Mouse (Mus musculus): ENCODE measurements around the gene Fat2. TPM values are rescaled to one million over a fixed set of nuclear protein-coding genes. Genes with fewer than 3 reads are reported as not detected.

Fat2 gene
- total RNA-seq, 2 experiments from 2014 or later = 0.07 TPM

DNA sequence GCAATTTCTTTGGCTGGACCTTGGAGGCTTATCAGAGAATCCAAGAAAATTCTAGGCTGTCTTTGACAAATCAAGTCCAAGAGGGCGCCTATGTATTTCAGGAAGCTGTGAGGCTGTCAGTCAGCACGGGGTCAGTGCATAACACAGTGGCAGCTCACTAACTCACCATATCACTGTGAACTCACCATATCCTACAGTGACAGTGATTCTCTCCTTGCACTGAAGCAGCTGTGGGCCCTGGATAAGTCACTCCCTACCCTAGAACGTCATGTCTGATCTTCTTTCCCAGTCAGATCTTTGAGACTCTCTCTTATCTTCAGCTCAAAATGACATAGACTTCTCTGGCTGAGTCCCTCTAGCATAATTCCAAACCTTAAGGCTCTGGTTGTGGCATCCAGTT, 96.9 kb downstream of the Fat2 start:
- DNase-seq = no peak

DNA sequence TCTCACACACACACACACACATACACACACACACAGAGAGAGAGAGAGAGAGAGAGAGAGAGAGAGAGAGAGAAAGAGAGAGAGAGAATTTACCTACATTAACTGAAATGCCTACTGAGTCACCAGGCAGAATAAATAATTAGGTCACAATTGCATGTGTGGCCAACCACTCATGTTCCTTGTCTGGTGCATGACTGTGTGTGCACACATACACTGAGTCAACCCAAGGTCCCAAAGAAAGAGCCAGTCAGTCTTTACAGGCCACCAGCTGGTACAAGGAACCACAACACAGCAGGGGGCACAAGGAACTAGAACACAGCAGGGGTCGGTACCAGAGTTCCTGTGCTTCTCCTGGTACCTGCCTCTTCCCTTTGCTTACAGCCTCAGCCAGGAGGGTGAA, 99.5 kb downstream of the Fat2 start:
- DNase-seq = no peak

DNA sequence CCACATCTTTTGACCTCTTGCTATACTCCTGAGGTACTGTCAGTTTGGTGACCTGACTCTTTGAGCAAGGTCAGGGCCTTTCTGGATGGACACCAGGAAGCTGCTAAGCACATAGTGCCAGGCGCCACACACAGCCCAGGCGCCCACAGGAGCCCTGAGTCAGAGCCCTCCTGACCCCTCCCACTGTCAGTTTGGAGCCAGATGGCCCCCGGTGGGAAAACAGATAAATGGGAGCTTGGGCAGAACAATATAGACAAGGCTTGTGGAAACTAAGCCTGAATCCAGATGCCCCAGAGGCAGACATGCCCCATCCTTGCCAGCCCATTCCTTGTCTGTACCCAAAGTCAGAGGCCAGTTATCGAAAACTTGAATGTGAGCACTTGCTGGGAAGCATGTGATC, 101.6 kb downstream of the Fat2 start:
- no peak for DNase-seq

DNA sequence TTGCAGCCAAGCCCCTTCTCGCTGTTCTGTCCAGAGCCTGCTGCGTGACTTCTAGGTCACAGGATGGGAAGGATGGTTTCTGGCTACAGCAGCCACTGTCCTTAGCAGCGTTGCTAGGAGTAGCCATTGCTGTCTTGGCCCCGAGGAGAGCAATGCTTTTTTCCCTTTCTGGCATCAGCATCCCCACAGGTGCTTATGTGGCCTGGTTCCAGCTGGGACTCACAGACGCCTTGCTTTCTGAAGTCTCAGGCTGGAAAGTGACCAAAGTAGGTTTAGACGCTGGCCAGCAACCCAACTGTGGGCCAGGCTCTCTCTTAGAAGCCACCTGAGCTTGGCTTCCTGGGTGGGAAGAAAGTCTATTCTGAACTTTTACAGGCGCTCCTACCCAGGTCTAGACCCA, 102.1 kb downstream of the Fat2 start:
- DNase-seq = no peak

DNA sequence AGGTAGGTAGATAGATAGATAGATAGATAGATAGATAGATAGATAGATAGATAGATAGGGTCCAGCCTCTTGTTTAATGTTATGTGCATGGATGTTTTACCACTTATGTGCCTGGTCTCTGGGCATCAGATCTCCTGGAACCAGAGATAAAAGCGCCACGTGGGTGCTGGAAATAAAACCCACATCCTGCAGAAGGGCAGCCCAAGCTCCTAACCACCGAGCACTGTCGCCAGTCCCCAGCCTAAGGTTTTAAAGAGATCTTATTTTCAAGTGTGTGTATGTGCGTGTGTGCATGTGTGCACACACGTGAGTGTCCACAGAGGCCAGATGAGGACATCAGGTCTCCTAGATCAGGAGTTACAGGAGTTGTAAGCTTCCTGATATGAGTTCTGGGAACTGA, 105.3 kb downstream of the Fat2 start:
- no peak for DNase-seq

DNA sequence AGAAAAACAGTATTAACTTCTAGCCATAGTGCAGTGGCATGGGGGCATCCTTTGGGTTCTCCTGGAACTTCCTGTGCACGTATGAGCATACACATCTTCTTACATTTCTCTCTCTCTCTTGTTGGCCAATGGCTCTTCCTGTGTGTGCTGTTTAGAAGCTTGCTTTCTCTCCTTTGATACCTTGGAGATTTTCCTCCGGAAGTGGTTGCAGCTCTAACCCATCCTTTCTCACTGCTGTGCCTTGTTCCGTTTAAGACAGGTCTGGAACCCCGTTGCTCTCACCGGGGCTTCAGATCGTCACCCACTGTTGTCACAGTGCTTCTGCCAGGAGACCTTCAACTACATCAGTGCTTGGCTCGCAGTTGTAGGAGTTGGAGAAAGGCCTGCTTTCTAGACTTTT, 115.1 kb downstream of the Fat2 start:
- DNase-seq = no peak

DNA sequence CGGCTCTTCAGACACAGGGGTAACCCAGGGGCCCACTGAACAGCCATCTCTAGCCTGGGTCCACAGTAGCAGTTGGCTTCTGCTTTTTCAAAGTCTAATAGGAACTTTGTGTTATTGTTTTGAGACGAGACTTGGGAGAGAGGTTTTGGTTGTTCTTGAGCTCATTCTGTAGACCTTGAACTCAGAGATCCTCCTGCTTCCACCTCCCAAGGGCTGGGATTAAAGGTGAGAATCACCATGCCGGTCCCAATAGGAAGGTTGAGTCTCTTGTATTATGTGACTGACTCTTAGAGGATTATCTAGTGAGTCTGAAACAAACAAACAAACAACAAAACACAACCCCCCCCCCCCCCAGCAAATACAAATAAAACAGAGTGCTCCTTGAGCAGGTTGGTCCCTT, 117.9 kb downstream of the Fat2 start:
- DNase-seq = no peak

DNA sequence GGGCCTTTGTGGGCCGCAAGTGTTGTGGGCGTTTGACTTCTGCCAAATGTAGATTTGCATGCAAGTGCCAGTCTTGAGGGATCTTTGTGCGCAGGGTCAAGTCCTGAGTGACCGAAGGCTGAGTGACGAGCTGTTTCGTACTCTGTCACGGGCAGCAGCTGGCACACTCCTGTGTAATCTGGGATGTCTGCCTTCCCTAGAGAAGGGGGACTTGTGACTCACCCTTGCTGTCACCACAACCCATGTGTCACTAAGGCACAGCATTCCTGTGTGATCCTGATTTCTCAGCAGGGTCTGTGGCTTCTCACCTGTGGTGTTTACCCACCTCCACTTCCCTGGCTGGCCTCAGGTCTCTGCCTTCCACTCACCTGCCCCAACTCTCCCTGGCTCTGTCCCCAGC, 118.5 kb downstream of the Fat2 start:
- no peak for DNase-seq

DNA sequence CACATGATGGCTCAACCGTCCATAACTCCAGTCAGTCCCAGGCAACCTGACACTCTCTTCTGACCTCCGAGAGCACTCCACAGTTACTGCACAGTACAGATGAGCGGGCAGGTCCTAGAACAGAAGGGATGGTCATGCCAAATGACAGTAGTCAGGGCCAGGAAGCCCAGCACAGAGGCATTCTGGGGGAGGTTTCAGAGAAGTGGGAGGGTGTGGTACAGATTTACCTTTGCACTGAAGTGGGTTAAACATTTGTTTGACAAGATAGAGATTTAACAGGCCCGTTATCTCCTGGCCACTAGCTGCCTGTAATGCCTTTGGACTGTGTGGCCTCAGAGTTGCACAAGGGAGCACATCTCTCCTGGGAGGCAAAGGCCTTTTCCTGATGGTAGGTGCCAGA, 118.9 kb downstream of the Fat2 start:
- no peak for DNase-seq

DNA sequence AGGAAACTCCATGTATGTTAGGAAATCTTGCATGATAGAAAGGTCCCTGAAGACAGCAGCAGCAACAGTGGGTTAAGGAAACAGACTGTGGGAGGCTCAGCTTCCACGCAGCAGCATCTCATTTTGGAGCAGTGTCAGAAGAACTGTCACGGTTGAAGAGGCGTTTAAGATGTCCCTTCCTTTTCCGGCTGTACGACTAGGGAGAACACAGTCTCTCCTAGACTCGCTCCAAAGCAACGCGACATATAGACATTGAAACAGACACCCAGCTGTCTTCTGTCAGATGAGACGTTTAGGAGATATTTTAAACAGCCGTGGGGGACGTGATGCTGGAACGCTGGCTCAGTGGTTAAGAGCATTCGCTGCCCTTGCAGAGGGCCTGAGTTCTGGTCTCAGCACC, 119.5 kb downstream of the Fat2 start:
- no peak for DNase-seq

DNA sequence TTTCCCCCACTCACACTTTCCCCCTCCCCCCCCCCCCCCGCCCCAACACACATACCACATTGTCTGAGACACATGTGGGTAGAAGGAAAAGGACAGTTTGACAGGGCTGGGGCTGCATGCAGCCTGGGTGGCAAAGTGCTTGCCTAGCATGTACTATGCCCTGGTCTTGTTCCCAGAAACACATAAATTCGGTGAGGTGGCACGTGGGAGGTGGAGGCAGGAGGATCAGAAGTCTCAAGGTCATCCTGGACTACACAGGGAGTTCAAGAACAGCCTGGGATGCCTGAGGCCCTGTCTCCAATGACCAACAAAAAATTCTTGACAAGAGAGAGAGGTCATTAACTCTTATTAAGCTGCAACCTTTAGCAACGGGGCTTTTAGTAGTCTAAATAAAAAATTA, 120.3 kb downstream of the Fat2 start:
- DNase-seq = no peak

DNA sequence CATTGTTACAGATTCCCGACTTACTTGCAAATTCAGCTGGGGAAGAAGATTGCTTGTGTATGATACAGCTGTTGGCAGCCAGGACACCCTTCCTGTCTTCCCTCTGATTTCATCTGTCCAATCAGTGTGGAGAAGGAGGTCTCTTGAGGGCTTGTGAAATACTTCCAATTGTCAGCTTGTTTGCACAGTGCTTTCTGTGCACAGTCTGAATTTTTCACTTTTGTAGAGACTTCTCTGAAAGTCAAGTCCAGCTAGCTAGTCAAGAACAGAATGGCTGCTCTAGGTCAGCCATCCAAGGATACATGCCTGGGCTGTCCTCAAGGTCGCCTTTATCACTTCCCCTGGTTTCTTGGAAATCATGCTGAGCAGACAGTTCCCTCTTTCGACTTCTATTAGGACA, 121.4 kb downstream of the Fat2 start:
- DNase-seq = no peak

DNA sequence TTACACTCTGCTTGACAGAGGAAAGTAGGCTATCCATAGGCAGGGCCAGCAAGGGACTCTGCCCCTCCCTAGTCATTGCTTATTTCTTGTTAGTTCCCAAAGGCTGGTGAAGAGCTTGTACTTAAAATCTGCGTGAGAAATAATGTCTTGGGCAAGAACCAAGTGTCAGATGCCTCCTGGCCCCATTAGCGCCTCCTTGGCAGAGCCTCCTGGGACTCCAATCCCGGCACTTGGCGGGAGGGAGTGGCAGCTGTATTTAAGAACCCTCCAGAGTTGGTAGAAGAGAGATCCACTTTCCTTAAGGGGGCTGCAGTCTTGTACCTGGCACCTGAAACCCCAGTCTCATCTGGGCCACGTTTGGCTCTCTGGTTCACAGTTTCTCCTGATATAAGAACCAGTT, 122.2 kb downstream of the Fat2 start:
- peak in 1 of 2 experiments; percentile 24 for DNase-seq

DNA sequence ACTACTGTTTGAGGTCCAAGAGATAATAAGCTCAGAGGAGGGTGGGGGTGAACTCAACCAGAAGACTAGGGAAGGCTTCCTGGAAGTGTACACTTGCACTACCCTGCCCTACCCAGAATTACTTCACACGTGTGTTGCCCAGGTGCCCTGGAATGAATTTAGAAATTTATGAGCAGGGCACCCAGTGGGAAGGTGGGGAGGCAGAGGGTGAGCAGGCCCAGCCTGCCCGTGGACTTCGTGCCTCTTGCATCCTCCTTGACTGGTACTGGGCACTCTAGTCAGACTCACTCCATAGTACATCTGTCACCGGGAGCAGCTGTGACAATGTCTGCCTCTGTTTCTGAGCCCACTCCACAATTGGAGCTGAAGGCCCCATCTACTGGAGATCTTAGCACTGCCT, 122.8 kb downstream of the Fat2 start:
- no peak for DNase-seq

DNA sequence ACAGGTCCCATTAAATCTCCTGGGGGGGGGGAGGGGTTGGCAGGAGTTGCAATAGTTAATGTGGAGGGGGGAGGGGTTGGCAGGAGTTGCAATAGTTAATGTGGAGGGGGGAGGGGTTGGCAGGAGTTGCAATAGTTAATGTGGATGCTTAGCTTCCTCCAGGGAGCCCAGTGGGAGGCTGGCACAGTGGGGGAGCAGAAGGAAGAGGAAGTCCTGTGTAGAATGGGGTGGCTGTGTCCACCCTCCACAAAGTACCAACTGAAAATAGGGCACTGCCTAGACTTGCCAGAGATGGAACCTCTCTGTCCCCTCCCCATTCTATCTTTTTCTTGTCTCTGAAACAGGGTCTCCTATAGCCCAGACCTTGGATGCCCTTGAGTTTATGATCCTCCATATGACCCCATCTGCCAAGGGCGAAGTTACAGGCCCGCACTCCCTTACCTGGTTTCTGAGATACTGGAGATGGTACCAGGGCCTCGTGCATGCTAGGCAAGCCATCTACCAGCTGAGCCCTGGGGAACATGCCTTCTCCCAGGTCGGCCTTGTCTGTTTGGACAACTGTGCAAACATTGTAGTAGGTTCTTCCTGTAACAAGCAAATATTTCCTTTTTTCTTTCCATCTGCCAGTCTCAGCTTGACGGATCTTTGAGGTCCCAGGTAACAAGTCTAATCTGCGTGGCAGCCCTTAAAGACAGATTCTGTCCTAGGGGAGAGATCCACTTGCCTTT, 126.6 kb downstream of the Fat2 start:
- DNase-seq = no peak

DNA sequence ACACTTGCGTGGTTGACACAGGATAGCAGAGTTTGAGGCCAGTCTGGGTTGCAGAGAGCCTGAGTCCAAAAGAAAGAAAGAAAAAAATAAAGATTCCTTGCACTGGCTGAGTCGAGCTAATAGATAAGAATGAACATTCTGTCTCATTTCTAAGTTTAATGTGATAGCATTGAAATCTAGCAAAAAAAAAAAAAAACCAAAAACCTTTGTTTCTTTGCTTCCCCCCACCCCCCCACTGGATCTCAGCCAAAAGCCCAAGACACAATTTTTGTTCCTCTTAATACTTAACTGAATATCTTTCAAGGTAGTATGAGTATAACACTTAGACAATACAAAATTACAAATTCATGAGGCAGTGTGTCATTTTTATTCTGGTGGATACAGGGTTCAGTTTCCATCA, 127.3 kb downstream of the Fat2 start:
- DNase-seq = no peak

DNA sequence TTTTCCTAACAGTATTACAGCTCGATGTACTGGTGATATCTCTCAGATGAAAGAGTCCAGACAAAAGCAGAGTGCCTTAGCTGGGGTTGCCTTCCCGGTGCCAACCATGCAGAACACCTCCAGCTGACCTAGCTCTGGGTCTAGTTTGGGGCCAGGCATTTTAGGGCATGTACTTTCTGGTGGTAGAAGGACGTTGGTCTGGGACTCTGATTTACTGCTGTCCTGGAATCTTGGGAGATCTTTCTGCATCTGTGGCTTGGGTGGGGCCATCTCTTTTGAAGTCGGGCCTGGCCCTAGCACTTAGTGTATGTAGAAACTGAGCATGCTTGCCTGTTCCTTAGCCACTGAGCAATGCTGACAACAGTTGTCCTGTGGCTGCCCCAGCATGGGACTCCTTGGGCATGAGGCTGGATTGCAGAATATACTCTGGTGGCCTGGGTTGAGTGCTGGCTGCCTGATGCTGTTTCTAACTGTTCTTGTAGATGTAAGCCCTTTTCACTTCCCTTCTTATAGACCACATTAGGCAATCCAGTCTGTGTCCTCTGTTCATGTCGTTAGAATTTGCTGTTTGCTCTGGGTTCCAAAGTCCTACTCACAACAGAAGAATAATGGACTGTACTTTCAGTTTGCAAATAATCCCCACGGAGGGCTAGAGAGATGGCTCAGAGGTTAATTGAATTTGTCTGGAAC, 128.2 kb downstream of the Fat2 start:
- DNase-seq = no peak

DNA sequence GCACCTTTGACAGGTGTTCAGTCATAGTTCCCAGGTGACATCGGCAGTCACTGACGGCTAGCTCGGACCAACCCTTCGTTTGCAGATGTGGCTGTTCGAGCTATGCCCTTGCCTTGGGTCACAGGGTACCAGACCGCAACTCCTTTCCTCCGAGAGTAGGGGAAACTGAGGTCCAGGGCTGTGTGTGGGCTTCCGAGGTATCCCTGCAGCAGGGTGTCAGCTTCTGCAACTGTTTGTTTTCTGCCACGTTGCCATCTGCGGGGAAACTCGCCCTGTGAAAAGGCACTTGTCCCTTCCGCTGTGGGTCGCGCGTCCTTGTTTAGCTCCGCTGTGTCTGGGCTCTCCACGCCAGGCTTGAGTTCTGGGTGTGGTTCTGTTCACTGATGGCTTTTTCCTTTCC, 131.8 kb downstream of the Fat2 start:
- peak; percentile 42 to 45 for DNase-seq

DNA sequence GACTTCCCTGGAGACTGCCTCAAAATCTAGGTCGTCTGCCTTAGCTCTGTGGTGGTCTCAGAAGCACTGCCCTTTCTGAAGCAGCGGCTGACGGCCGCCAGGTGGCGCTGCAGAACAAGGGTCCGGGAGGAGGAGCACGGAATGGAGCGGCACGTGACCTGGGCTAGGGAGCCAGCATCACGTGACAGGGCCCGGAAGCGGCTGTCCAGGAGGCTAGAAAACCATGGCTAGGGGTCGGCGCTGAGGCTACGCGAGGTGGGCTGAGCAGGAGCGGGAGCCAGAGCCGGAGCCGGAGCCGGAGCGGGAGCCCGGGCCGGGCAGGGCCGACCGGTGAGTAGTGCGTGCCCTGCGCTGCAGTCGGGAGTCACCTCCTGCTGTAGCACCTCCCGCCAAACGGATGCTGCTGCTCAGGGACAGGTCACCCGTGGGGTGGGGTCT, 132.2 kb downstream of the Fat2 start, which contains the start of gene Slc36a1:
Gene Slc36a1, plus strand, starts transcription at position 192 of the 438 bp plus-strand sequence.
- peak; percentile 97 to 98 for DNase-seq

Other genes starting within 250 kb of the Fat2 start
- gene Gm2a, start 238.4 kb downstream of the Fat2 start, total RNA-seq (2021) = 100 to 1,000 TPM; 220 to 225 TPM
- not detected for gene Slc36a3, start 184.9 kb downstream of the Fat2 start, total RNA-seq (2021)
- 10 to 100 TPM; 89.2 to 97.0 TPM for gene Slc36a2, start 151.5 kb downstream of the Fat2 start, total RNA-seq (2021)
- gene Slc36a1, start 132.2 kb downstream of the Fat2 start, total RNA-seq (2021) = 10 to 100 TPM; 14.5 to 18.4 TPM
- gene Sparc, start 86.6 kb upstream of the Fat2 start, total RNA-seq (2021) = 1,000 to 10,000 TPM; 2,443 to 3,326 TPM
- 100 to 1,000 TPM; 216 to 347 TPM for gene Atox1, start 124.7 kb upstream of the Fat2 start, total RNA-seq (2021)
- 10 to 100 TPM; 58.5 to 63.4 TPM for gene G3bp1, start 133.1 kb upstream of the Fat2 start, total RNA-seq (2021)